ENCODE assay signal across 26 mouse cellular contexts in genomic region chr2:58710234-58710633, GRCm38 (mm10).
A peak's percentile ranks its signal among the peaks of the same experiment; 100 is the strongest.
DNase-seq lines count a peak whose midpoint lies in the region; ATAC-seq and TF ChIP-seq lines count a peak whose summit lies in the region.
"Had no signal": no experiment of that assay in that cellular context is flagged by ENCODE, and none has a peak within 500 bp of the region (broad histone marks: within the 10 kb centered on the region; RNA-seq: fewer than 3 reads in every experiment).

No protein-coding gene starts in this region.

- H3K36me3 ChIP-seq in kidney, embryonic 15.5 days = no peaks in the 10 kb centered on the region
- H3K36me3 ChIP-seq in lung, embryonic 16.5 days (ENCODE audit: control insufficient read depth, insufficient read depth, low read length) = no peaks in the 10 kb centered on the region
- no peaks in the 10 kb centered on the region for H3K36me3 ChIP-seq in intestine, embryonic 16.5 days (ENCODE audit: control insufficient read depth, insufficient read depth, low read length)
- no peaks in the 10 kb centered on the region for H3K36me3 ChIP-seq in stomach, postnatal 0 days (ENCODE audit: control insufficient read depth, insufficient read depth, low read length)
- H3K36me3 ChIP-seq: hindbrain, embryonic 15.5 days; limb, embryonic 13.5 days; liver, embryonic 13.5 days; midbrain, embryonic 12.5 days had no signal

- ATAC-seq in kidney, embryonic 15.5 days (replicated peaks; ENCODE audit: low FRiP score) = 0 out of 2 replicates have a peak, but pooled peaks have one; percentile 26
- ATAC-seq in lung, embryonic 16.5 days (ENCODE audit: low read depth) = peak; percentile 53; the same call in 1 of the 2 replicates
- ATAC-seq in intestine, embryonic 16.5 days = peak; percentile 38; the same call in 1 of the 2 replicates
- ATAC-seq in stomach, postnatal 0 days (ENCODE audit: low FRiP score, low TSS enrichment) = peak; percentile 75; the same call in 1 of the 2 replicates
- ATAC-seq: forebrain, postnatal 0 days had no signal

- H3K27ac ChIP-seq in kidney, embryonic 15.5 days = no peak overlapping the region
- no peak overlapping the region for H3K27ac ChIP-seq in lung, embryonic 16.5 days (ENCODE audit: low read length)
- H3K27ac ChIP-seq in intestine, embryonic 16.5 days (ENCODE audit: low read length) = no peak overlapping the region
- H3K27ac ChIP-seq in stomach, postnatal 0 days (replicated peaks) = no peak overlapping the region
- H3K27ac ChIP-seq: heart, adult 2 months; hindbrain, embryonic 15.5 days; layer of hippocampus, adult 2 months; liver, embryonic 13.5 days; midbrain, embryonic 12.5 days had no signal

- H3K4me3 ChIP-seq in kidney, embryonic 15.5 days (replicated peaks) = no peak overlapping the region
- H3K4me3 ChIP-seq in lung, embryonic 16.5 days (ENCODE audit: low read length) = no peak overlapping the region
- H3K4me3 ChIP-seq in intestine, embryonic 16.5 days (ENCODE audit: low read length) = no peak overlapping the region
- H3K4me3 ChIP-seq in stomach, postnatal 0 days (ENCODE audit: low read depth, low read length) = no peak overlapping the region
- H3K4me3 ChIP-seq: heart, adult 2 months; hindbrain, embryonic 15.5 days; layer of hippocampus, adult 2 months; limb, embryonic 13.5 days; liver, embryonic 13.5 days; midbrain, embryonic 12.5 days had no signal

- no peaks in the 10 kb centered on the region for H3K9me3 ChIP-seq in kidney, embryonic 15.5 days (replicated peaks)
- H3K9me3 ChIP-seq in lung, embryonic 16.5 days (ENCODE audit: control insufficient read depth, low read length) = no peaks in the 10 kb centered on the region
- no peaks in the 10 kb centered on the region for H3K9me3 ChIP-seq in intestine, embryonic 16.5 days (ENCODE audit: control insufficient read depth, low read length)
- H3K9me3 ChIP-seq in stomach, postnatal 0 days (ENCODE audit: control insufficient read depth, low read length) = no peaks in the 10 kb centered on the region
- H3K9me3 ChIP-seq: hindbrain, embryonic 15.5 days; limb, embryonic 13.5 days; liver, embryonic 13.5 days; midbrain, embryonic 12.5 days had no signal

- no peak overlapping the region for H3K9ac ChIP-seq in kidney, embryonic 15.5 days
- no peak overlapping the region for H3K9ac ChIP-seq in lung, embryonic 16.5 days (ENCODE audit: low read length)
- no peak overlapping the region for H3K9ac ChIP-seq in intestine, embryonic 16.5 days (ENCODE audit: low read depth, low read length)
- no peak overlapping the region for H3K9ac ChIP-seq in stomach, postnatal 0 days (ENCODE audit: low read length)
- H3K9ac ChIP-seq: forebrain, postnatal 0 days; hindbrain, embryonic 15.5 days; limb, embryonic 13.5 days; liver, embryonic 13.5 days; midbrain, embryonic 12.5 days had no signal

- TF ChIP-seq EP300 in stomach, postnatal 0 days (optimal IDR thresholded peaks at IDR 0.05) = no peak

- no peak for DNase-seq in kidney, postnatal 4 days
- DNase-seq in lung, postnatal 10 days = no peak
- no peak for DNase-seq in stomach, postnatal 0 days (ENCODE audit: low spot score)
- DNase-seq in Muller cell, postnatal 12 days (ENCODE audit: inconsistent ontology term) = no peak
- DNase-seq: adrenal gland, postnatal 10 days; cerebellum, adult 18-20 months; cerebellum, postnatal 25 days; embryo, embryonic 11 days; forebrain, postnatal 0 days; gastrocnemius, postnatal 14 days; heart, adult 2 months; kidney, postnatal 14 days; layer of hippocampus, postnatal 36 days; liver, embryonic 13.5 days; lung, adult 2 months; retina, postnatal 1 day; right cerebral cortex, postnatal 25 days; spleen, adult 18-20 months; thymus, adult 2 months had no signal

- H3K4me2 ChIP-seq in kidney, embryonic 15.5 days = no peak overlapping the region
- no peak overlapping the region for H3K4me2 ChIP-seq in lung, embryonic 16.5 days (ENCODE audit: low read depth, low read length)
- no peak overlapping the region for H3K4me2 ChIP-seq in intestine, embryonic 16.5 days (ENCODE audit: low read depth, low read length)
- no peak overlapping the region for H3K4me2 ChIP-seq in stomach, postnatal 0 days (replicated peaks; ENCODE audit: low read depth)
- H3K4me2 ChIP-seq: hindbrain, embryonic 15.5 days; limb, embryonic 13.5 days; liver, embryonic 13.5 days; midbrain, embryonic 12.5 days had no signal

- TF ChIP-seq CTCF in stomach, postnatal 0 days (IDR thresholded peaks at IDR 0.05; ENCODE audit: low read depth) = peak; percentile 28

- WGBS in kidney, embryonic 15.5 days = 41% methylated on average over 5 of the region's 5 CpGs
- WGBS in lung, embryonic 16.5 days = 48% methylated on average over 5 of the region's 5 CpGs
- WGBS in intestine, embryonic 16.5 days = 47% methylated on average over 5 of the region's 5 CpGs
- 22% methylated on average over 5 of the region's 5 CpGs for WGBS in stomach, postnatal 0 days

- no peaks in the 10 kb centered on the region for H3K27me3 ChIP-seq in kidney, embryonic 15.5 days
- H3K27me3 ChIP-seq in lung, embryonic 16.5 days (ENCODE audit: control insufficient read depth, insufficient read depth, low read depth, low read length) = no peaks in the 10 kb centered on the region
- H3K27me3 ChIP-seq in intestine, embryonic 16.5 days (replicated peaks; ENCODE audit: control insufficient read depth, insufficient read depth, low read length) = no peaks in the 10 kb centered on the region
- H3K27me3 ChIP-seq in stomach, postnatal 0 days (ENCODE audit: control insufficient read depth, insufficient read depth, low read length) = no peaks in the 10 kb centered on the region
- H3K27me3 ChIP-seq: hindbrain, embryonic 15.5 days; limb, embryonic 13.5 days; liver, embryonic 13.5 days; midbrain, embryonic 12.5 days had no signal

- peaks cover 7% of the 10 kb centered on the region; the same call in 1 of the 2 replicates for H3K4me1 ChIP-seq in kidney, embryonic 15.5 days
- H3K4me1 ChIP-seq in lung, embryonic 16.5 days (replicated peaks; ENCODE audit: control insufficient read depth, insufficient read depth, low read length) = peaks cover 5% of the 10 kb centered on the region; the same call in 1 of the 2 replicates
- H3K4me1 ChIP-seq in intestine, embryonic 16.5 days (ENCODE audit: control insufficient read depth, insufficient read depth, low read length) = no peaks in the 10 kb centered on the region
- no peaks in the 10 kb centered on the region for H3K4me1 ChIP-seq in stomach, postnatal 0 days (replicated peaks; ENCODE audit: control insufficient read depth, insufficient read depth)
- H3K4me1 ChIP-seq: hindbrain, embryonic 15.5 days; liver, embryonic 13.5 days; midbrain, embryonic 12.5 days had no signal
